Mouse (Mus musculus) heart, adult 2 months (tissue): Measurements from ENCODE around the gene Avpr2.

Experiments used
- CTCF ChIP-seq: fragments of 200-600 bp; IDR thresholded peaks from 2 replicates; pipeline ENCODE4 v1.8.1; 2022; ENCODE audit warnings: antibody characterized with exemption, mild to moderate bottlenecking, moderate library complexity
- EP300 ChIP-seq: fragments of 200-500 bp; IDR thresholded peaks from 2 replicates; pipeline ENCODE4 v1.6.1; 2011; ENCODE audit warnings: low read depth, low read length, control low read depth; ENCODE audit not compliant: insufficient read depth
- POLR2A ChIP-seq: fragments of 200-500 bp; IDR thresholded peaks from 2 replicates; pipeline ENCODE4 v1.6.1; 2011; ENCODE audit warnings: mild to moderate bottlenecking, low read depth, low read length, control low read depth; ENCODE audit not compliant: insufficient read depth

- TF ChIP-seq CTCF: no peak
- TF ChIP-seq POLR2A: no peak
- TF ChIP-seq EP300: no peak
Observed at GRCm38 (mm10) chrX:73910049-73910448, 18.1 kb downstream of the Avpr2 start.
